Mouse (Mus musculus) thymus, adult 18-20 months (tissue): Measurements from ENCODE around the gene Oxnad1.
"Not testable (repeated sequence)": the region's sequence is repeated elsewhere in the genome, so short reads cannot be mapped to it uniquely, and the experiment has no call there.

Source experiments
- DNase-seq, 2 experiments: peaks; one replicate each; pipeline ENCODE4 v3.0.0; 2022; ENCODE audit warnings: mixed read lengths in 2 of 2

Oxnad1 gene

DNA sequence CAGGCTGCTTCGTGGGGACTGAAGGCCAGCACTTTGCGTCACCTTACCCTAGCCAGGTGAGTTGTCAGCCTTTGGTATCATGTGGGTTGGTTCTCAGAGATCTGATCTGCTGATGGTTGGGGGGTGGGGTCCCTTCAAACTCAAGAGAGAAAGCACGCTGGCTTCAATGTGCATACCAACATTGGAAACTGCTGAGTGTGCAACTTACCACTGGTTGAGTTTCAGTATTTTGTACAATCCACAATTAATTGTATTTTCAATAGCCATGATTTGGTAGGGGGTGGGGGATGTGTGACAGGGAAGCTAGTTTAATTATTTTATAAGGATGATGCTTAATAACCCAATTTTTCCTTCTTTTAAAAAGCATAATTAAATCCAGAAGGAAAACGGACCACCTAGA lies 6.5 kb downstream of the Oxnad1 start:
- DNase-seq: no peak

DNA sequence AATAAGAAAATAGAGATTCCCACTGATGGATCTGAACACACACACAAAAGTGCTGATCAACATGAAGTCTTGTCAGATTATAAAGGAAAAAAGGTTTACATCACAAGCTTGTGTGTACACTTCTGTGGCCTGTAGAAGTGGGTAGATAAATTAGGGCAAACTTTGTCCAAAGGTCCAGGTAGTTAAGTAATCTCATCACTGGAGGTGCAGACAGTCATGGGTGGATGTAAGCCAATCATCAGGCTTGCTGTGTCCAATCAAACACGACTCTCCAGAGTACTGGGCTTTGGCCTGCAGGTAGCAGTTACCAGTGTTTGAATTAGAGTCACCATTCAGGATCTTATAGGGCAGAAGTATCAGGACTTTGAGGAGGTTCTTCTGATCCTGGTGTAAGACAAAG lies 7.8 kb downstream of the Oxnad1 start:
- DNase-seq: no peak

DNA sequence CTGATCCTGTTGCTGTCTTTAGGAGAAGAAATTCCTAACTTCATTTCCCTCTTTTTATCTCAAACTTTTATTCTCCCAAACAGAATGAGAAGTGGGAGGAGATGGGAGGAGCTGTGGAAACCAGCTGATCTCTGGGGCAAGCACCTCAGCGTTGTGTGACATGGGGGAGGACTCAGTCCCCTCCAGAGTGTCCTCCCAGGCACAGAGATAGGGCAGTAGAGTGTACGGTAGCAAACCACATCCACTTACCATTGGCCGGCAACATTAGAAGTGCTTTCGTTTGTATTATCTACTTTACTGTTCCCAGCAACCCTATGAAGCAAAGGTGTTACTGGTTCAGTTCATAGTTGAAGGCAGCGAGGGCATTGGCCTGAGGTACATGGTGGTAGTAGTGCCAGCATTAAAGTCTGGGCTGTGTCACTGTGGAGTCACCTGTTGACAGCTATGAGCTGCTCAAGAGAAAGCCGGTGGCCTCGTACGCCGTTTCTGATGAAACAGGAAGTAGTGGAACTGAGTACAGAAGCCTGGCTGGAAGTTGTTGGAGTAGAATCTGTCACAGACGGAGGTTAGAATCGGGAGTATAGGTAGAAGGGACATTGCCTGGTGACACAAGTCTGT lies 8.4 kb downstream of the Oxnad1 start:
- no peak for DNase-seq

DNA sequence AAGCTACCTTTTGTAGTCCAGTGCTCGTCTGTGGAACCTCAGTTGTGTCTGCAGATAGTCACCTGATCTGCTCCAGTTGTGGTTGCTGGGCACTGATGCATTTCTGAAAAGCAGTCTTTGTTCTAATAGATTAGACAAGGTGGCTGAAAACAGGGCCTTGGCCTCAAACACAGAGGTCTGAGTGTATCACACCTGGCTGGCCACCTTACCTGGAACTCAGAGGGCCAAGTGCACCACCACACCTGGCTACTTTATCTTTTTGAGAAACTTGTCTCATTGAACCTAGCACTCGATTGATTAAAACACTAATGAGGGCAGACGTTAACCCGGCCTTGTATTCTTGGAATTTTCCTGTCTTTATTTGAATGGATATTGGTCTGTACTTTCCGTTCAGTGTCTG lies 10.5 kb downstream of the Oxnad1 start:
- DNase-seq: no peak

DNA sequence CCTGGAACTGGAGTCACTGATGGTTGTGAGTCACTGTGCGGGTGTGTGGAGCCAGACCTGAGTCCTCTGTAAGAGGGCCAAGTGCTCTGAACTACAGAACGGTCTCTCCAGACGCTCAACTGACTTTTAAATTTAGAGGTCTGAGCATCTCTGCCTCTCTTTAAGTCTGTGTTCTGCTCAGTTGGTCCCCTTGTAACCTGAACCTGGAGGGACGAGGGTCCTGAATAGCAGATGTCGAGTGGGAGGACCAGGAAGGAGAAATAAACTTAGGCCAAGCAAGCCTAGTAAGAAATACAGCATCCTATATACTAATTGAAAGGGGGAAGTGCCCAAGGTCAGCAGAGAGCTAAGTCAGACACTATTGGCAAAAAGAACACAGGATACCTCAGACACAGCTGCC lies 11.6 kb downstream of the Oxnad1 start:
- no peak for DNase-seq

DNA sequence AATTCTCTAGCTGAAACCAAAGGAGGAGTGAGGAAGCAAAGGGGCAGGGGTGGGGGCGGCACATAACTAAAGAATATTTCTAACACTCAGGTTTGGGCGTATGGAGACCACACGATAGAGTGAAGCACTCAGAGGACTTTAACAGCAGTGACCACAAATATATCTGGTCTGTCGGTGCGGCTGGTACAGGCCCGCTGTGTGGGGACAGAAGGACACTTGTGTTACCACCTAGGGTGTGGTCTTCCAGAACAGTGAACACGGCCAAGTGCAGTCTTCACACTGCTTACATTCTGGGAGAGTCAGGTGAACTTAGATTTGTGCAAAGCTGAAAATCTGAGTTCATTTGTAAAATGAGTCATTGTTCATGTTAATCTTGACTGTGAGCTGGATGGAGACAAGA lies 12.5 kb downstream of the Oxnad1 start:
- DNase-seq: no peak

DNA sequence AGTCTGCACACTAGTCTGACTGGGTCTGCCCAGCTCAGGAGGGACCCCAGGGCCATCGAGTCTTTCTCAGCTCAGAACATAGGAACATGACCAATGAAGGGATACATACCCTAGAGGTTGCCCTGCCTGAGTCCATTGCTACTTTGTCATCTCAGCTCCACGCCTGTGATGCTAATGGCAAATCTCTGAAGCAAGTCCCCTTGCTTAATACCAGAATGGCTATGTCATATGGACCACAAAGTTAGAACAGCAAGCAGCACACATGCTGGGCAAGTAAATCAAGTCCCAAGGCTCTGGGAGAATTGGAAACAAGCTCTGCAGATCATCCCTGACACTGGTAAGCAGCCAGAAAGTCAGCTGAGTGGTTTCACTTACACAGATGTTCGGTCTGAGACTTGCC lies 13.8 kb downstream of the Oxnad1 start:
- DNase-seq: no peak

DNA sequence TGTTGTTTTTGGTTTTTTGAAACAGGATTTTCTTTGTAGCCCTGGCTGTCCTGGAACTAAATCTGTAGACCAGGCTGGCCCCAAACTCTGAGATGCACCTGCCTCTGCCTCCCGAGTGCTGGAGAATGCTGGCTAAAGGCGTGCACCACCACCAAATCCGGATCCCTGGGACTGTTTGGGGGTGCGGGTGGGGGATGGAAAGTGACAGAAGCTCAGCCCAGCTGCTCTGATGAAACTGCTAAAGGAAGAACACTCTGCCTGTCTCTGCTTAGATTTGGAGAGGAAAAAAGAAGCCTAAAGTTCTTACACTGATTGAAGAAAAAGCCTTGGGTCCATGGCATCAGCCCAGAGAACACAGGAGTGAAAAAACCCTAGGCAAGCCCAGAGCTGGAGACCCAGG lies 18.4 kb downstream of the Oxnad1 start:
- DNase-seq: no peak

DNA sequence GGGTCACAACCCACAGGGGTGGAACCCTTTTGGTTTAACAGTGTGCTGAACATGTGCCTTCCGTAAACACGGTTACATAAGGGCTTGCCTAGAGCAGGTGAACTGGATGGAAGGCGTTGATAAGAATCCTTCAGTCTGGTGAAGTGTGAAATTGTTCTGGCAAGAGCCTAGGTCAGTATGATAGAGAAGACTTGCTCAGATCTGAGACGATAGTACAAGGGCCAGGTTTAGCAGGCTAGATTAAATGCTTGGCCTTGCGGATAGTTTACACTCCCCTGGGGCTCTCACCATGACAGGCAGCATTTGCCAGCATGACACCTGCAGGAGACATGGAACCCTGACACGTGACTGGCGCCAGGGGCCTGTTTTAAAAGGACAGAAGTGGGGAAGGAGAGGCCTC lies 20.5 kb downstream of the Oxnad1 start:
- DNase-seq: no peak

DNA sequence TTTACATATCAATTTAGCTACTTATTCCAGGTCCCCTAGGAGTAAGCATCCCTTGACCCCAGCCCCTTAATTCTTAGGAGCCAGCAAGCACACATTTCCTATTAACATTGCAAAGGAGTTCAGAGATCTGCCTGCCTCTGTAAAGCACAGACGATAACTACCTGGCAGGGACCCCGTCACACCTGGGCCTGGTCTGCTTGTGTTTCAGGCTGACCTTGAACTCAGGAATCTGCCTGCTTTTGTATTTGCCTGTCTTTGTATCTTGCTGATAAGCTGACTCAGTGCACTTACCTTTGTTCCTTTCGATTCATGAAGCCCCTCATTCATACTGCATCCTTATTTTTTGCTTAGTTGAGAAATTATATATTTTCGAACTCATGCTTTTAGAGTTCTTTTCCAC lies 21.7 kb downstream of the Oxnad1 start:
- DNase-seq: no peak

DNA sequence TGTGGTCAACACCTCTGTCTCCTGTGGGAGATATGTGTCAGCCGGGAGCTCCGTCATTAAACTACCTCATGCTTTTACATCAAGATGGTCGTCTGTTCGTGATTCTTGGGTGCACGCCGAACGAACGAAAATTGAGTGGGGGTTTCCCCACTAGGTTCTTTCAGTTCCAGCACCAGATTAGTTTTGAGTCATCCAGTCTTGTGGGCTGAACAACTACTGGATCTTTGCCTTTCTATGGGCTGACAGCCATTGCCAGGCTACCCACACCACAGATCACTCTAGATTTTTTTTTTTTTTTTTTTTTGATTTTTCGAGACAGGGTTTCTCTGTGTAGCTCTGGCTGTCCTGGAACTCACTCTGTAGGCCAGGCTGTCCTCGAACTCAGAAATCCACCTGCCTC lies 26.9 kb downstream of the Oxnad1 start:
- not testable (repeated sequence) for DNase-seq

DNA sequence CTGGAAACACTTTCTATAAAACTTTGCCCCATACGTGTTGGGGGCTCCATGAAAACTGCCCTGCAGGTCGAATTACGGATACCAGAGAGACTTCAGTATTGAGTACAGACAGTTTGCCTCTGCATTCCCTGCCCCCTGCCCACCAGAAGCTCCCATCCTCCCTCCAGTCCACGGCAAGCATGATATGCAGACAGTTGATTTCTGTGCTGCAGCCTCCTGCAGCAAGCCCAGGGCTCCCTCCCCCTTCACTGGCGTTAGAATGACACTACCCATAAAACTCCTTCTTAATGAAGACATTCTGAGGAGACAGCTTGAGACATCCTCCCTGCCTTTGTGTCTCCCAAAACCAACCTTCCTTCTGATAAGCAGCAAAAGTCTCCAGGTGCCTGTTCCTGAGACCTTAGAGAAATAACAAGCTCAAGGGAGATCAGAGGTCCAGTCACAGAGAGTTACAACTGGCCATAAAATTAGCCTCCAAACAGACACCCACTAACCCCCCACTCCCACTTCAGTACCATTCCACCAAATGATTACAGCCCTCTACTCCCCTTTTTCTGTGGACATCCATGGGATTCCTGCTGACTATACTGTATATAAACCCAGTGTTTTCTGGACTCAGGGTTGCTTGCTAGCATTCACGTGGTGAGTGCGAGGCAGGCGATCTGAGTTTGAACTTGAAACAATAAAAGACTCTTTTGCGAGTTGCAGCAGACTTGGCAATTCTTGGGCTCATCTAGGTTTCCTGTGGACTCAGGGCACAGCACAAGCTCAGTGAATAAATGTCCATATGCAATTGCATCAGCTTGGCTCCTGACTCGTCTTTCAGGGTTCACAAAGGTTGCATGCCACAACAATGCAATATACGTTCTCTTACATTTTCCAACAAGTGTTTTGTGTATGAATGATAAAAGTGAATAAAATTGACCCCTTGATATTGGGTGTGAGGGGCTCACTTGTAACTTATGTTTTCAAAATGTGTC lies 36.1 kb downstream of the Oxnad1 start:
- no peak for DNase-seq

DNA sequence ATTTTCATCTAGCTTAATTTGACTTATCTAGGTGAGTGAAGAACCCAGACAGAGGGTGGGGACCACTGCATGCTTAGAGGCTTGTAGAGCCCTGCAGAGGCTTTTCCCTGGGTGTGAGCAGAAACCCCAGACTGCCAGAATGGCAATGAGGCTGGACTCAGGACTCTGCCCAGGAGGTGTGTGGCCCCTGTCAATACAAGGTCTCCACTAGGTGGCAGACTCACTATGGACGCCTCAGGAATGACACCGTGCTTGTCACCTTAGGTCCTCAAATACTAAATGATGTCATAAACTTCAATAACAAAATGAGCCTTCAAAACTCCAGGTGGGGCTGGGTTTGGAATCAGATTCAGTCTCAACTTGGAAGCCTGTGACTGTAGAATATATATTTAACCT lies 36.7 kb downstream of the Oxnad1 start:
- DNase-seq: no peak

DNA sequence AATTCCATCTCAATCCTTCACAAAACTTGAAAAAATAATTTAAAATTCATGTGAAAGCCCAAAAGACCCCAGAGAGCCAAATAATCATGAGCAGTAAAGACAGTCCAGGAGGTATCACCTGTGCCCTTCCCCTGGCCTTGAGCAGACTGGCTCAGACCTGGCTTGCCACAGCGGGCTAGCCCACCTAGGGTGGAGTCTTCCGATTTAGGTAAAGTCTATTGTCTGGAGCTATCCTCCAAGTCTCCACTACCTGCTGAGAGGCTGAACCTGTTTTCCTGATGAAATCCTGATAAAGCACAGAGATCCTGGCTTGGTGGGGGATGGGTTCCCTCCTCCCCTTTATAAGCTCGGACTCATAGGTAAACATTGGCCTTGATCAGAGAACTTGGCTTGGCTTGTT lies 39.1 kb downstream of the Oxnad1 start:
- no peak for DNase-seq

DNA sequence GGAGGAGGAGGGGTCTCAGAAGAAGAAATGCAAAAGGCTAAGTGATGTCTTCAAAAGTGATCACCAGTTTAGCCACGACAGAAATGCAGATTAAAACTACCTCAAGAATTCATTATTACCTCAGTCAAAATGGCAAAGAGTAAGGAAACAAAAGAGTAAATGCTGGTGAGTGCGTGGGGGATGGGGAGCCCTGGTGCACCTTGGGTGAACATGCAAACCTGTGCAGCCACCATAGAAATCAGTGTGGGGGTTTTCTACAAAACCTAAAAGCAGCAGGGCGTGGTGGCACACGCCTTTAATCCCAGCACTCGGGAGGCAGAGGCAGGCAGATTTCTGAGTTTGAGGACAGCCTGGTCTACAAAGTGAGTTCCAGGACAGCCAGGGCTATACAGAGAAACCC lies 40.1 kb downstream of the Oxnad1 start:
- DNase-seq: not testable (repeated sequence)

DNA sequence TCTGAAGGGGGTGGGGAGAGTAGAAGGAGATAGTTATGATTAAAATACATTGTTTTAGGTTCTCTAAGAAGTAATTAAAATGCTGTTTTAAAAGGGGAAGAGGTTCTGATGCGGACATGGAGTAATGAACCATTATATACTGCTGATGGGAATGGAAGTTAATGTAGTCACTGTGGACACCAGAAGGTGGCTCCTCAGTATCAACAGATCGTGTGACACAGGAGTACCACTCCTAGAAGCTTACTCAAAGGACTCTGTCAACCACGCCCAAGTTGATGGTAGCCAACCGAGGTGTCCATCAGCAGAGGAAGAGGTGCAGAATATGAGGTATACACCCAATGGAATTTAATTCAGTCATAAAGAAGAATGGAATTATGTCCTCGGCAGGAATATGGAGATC lies 43.2 kb downstream of the Oxnad1 start:
- DNase-seq: no peak

DNA sequence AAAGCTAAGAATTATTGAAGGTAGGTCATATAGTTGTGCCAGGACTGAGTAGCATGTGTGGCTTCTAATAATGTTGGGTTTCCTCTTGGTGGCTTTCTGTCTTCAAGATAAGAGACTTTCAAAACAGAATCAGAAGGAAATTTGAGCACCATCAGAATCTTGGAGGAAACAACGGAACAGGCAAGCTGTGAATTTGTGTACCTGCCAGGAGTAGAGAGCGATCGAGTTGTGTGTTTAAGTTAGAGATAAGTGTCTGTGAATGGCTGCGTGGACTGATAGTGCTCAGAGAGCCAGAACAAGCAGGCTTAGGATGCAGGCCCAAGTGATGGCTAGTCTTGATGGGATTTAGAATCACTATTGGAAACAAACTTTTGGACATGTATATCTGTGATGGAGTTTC lies 46.7 kb downstream of the Oxnad1 start:
- DNase-seq: no peak

DNA sequence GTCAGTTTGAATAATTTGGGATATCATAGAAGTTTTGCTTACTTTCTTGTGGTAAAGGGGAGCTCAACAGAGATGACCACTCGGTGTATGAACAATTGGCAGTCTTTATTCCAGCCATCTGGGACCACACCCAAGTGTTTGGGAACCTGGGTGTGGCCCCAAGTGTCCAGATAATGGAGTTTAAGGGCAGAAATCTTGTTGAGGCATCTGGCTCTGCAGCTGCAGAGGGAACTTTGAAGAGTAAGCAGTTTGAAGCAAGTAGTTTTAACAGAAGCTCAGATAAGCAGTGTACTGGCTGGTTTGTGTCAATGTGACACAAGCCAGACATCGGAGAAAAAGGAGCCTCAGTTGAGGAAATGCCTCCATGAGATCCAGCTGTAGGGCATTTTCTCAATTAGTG lies 49.1 kb downstream of the Oxnad1 start:
- DNase-seq: no peak

DNA sequence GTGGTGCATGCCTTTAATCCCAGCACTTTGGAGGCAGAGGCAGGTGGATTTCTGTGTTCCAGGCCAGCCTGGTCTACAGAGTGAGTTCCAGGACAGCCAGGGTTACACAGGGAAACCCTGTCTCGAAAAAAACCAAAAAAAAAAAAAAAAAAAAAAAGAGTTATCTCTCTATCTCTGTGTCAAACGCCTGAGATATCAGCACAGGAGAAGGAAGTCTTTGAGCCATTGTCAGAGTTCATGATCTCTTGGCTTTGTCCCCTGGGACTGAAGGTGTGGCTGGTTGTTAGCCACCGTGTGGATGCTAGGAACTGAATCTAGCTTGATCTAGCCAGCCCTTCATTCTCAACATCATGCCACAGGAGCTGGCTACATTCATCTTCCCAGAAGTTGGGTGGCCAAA lies 51.3 kb downstream of the Oxnad1 start:
- DNase-seq: not testable (repeated sequence)

DNA sequence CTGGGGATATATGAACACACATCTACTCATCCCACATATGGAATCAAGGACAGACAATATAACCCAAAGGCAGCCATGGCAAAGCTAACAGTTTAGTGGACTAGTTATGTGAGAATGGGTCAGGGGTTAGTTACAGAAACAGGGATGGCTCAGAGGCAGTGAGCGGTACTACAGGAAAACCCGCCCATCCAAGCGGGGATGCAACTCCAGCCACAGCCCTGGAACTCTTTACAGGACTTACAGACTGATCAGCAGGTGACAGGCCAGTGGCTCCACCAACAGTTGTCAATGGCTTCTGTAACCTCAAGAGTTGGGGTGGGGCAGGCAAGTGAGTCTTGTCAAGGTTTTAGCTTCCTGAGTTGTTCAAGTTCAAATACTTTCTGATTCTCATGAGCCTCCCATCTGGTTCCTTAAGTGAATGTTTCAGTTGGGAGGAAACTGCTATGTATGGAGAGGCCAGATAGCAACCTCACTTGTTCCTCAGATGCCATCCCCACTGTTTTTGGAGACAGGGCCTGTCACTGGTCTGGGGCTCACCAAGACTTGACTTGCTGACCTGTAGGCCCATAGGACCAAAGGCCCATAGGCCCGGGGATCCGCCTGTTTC lies 55.3 kb downstream of the Oxnad1 start:
- no peak for DNase-seq

DNA sequence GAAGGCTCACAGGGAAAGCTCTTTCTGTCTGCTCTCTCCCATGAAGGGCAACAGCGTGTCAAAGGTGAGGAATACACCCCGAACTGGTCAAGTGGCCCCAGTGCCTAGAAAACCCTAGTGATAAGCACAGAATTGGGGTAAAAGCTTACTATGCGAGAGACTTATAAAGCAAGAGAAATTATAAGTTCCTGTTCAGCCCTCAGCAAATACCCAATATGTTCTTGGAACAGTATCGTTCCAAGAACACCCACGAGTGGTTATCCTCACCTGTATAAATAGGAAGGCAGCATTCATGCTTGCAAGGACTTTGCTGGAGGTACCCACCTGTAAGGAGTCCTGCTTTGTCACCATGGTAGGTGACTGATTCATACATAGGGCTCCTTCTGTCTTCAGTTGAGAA lies 56.5 kb downstream of the Oxnad1 start, which contains the start of gene Msmb:
Gene Msmb (plus strand): TSS at position 301 of the 400 bp plus-strand sequence.
- no peak for DNase-seq

DNA sequence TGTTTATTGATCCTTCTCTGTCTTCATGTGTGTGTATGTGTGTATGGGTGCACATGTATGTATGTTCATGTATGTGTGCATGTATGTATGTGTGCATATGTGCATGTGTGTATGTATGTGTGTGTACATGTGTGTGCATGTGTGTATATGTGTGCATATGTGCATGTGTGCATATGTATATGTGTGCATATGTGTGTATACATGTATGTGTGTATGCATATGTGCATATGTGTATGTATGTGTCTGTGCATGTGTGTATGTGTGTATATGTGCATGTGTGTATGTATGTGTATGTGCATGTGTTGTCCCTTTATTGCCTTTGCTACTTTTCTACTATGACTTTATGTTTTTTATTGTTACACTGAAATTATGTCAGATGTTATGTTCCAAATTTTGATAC lies 59.6 kb downstream of the Oxnad1 start:
- DNase-seq: no peak

DNA sequence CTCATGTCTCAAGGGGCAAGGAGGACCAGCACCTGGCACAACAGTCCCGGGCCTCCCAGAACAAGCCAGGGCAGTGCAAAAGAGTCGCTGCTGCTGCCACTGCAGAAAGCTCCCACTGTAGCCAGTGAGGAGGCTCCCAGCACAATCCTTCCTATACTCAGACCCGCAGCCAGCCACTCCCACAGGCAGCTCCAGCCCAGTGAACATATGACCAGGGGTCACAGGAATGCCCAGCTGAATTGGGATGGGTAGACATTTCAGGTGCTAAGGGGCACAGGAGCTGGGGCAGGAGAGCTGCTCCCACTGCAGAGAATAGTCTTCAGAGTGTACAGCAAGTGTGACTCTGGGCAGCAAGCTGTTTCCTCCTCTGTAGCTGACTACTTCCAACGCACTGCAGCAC lies 60.2 kb downstream of the Oxnad1 start:
- no peak for DNase-seq
